Mouse (Mus musculus) hindbrain, postnatal 0 days (tissue): ENCODE data around the gene Anks1b. TPM values are rescaled to one million over a fixed set of nuclear protein-coding genes. Genes with fewer than 3 reads are reported as not detected.

Source experiments
- ATAC-seq: fragments of 200-750 bp; cut with Nextera tagmentation; 2 replicates; pipeline ENCODE4 v1.8.0; 2017; ENCODE audit warnings: mild to moderate bottlenecking, moderate TSS enrichment, moderate library complexity
- DNase-seq: peaks from one replicate; pipeline ENCODE4 v3.0.0-alpha.2; 2015; ENCODE audit warnings: low spot score
- H3K27ac ChIP-seq: fragments of 300-500 bp; sonication (generic); 2 replicates; pipeline ENCODE4 v1.5.1; 2014; ENCODE audit warnings: mild to moderate bottlenecking
- H3K27me3 ChIP-seq: fragments of 300-500 bp; sonication (generic); 2 replicates; pipeline ENCODE4 v1.6.1; 2014; ENCODE audit warnings: low read length, mixed read lengths; ENCODE audit not compliant: insufficient read depth
- H3K36me3 ChIP-seq: fragments of 300-500 bp; sonication (generic); 2 replicates; pipeline ENCODE4 v1.6.1; 2014; ENCODE audit warnings: low read length, mixed read lengths; ENCODE audit not compliant: insufficient read depth
- H3K4me1 ChIP-seq: fragments of 300-500 bp; sonication (generic); 2 replicates; pipeline ENCODE4 v1.6.1; 2014; ENCODE audit warnings: antibody characterized with exemption, low read length, mixed read lengths; ENCODE audit not compliant: insufficient read depth
- H3K4me2 ChIP-seq: fragments of 300-500 bp; sonication (generic); 2 replicates; pipeline ENCODE4 v1.6.1; 2014; ENCODE audit warnings: low read depth, mild to moderate bottlenecking, low read length, moderate library complexity, mixed read lengths
- H3K4me3 ChIP-seq: fragments of 300-500 bp; sonication (generic); 2 replicates; pipeline ENCODE4 v1.5.1; 2014; ENCODE audit warnings: low read length
- H3K9ac ChIP-seq: fragments of 300-500 bp; sonication (generic); replicated peaks from 2 replicates; pipeline ENCODE4 v1.6.1; 2014; ENCODE audit warnings: mild to moderate bottlenecking, low read length, moderate library complexity, mixed read lengths
- H3K9me3 ChIP-seq: fragments of 300-500 bp; sonication (generic); 2 replicates; pipeline ENCODE4 v1.6.1; 2016; ENCODE audit warnings: low read length, mixed read lengths
- CTCF ChIP-seq: IDR thresholded peaks from 2 replicates; pipeline ENCODE4 v1.5.1; 2016; ENCODE audit warnings: antibody characterized with exemption, control low read depth, low read depth
- WGBS: fragments of 180-500 bp; shearing (Covaris S2); extraction: QIAGEN DNeasy Blood & Tissue Kit; methylation state at CpG from one replicate; pipeline ENCODE4 v1.1.7; 2014; 5-methylcytosine and 5-hydroxymethylcytosine counted together
- polyA plus RNA-seq: library from polyadenylated mRNA; unstranded; fragments of >200 nt; fragmentation: Nextera tagmentation; extraction: Ambion mirVana; gene quantifications from 2 replicates; pipeline ENCODE4 v1.2.1, GENCODE M21; 2015
- total RNA-seq: library from RNA; depleted of rRNA; stranded (reverse); fragments of >200 nt; gene quantifications from 2 replicates; pipeline ENCODE4 v1.2.3, GENCODE M21; 2014

The Anks1b gene
- total and polyA plus RNA-seq, 2 experiments from 2014 or later, result 104 to 156 TPM

DNA sequence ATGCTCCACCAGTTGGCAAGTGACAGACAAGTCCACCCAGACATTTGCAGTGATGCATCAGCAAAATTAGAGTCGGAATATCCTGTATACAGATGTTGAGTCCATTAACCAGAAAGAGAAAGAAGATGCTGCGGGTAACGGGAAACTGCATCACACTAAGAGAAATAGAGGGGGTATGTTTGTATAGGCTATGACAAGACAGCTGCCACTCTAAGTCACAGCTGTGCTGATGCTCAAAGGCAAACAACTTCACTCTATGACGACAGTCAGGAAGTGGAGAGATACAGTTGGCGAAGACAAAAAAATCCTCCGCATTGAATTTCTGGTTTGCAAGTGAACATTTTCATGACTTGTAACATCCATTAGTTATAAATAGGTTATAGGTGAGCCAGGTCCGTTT lies 897.7 kb downstream of the Anks1b start:
- H3K4me3 ChIP-seq, result no peak overlapping the region
- ATAC-seq, result peak; percentile 41
- no peak for TF ChIP-seq CTCF
- no peaks in the 10 kb centered on the region for H3K9me3 ChIP-seq
- DNase-seq, result no peak
- H3K27ac ChIP-seq, result peak overlapping the region; percentile 11; the same call in 1 of the 2 replicates
- no peaks in the 10 kb centered on the region for H3K36me3 ChIP-seq
- WGBS, result 37% methylated on average over 7 of the region's 7 CpGs
- H3K4me1 ChIP-seq, result peaks cover 9% of the 10 kb centered on the region; the same call in 1 of the 2 replicates
- H3K9ac ChIP-seq, result no peak overlapping the region
- no peaks in the 10 kb centered on the region for H3K27me3 ChIP-seq
- 0 out of 2 replicates have a peak overlapping the region, but pooled peaks have one; percentile 7 for H3K4me2 ChIP-seq

DNA sequence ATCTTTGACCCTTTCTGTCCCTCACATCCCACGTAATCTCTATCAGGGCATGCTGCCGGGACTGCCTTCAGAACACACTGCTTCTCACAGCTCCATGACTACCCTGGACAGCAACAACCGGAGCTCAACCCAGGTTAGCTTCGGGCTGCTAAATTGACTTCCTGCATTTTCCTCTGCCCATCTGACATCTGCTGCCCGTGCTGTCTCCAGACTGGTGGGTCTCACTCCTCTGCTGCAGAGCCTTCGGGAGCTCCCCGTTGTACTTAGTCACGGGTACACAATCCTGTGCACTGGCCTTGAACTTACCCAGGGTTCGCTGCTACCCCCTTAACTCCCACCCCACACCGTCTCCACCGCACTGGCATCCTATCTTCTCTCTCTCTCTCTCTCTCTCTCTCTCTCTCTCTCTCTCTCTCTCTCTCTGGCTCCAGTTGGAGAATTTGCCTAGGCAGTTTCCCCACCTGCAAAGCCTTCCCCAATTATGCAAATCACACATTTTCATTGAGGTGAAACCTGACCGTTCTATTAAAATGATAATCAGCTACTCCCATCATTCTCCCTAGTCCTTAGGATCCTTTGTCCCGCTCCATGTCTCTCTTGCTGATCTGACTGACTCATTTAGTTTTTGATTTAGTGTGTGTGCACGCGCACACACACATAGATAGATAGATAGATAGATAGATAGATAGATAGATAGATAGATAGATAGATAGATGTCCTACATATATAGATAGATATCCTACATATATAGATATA lies 898.3 kb downstream of the Anks1b start:
- Histone ChIP-seq H3K27ac (peak overlapping the region; percentile 11; the same call in 1 of the 2 replicates), H3K27me3 (no peaks in the 10 kb centered on the region), H3K36me3 (no peaks in the 10 kb centered on the region), H3K4me1 (peaks cover 9% of the 10 kb centered on the region; the same call in 1 of the 2 replicates), H3K9me3 (no peaks in the 10 kb centered on the region), H3K4me3 (no peak overlapping the region), H3K9ac (no peak overlapping the region), H3K4me2 (peak overlapping the region; percentile 7; the same call in 1 of the 2 replicates)
- DNase-seq (no peak), ATAC-seq (peak; percentile 66)
- no peak for TF ChIP-seq CTCF
- WGBS, result 10% methylated on average over 15 of the region's 15 CpGs

DNA sequence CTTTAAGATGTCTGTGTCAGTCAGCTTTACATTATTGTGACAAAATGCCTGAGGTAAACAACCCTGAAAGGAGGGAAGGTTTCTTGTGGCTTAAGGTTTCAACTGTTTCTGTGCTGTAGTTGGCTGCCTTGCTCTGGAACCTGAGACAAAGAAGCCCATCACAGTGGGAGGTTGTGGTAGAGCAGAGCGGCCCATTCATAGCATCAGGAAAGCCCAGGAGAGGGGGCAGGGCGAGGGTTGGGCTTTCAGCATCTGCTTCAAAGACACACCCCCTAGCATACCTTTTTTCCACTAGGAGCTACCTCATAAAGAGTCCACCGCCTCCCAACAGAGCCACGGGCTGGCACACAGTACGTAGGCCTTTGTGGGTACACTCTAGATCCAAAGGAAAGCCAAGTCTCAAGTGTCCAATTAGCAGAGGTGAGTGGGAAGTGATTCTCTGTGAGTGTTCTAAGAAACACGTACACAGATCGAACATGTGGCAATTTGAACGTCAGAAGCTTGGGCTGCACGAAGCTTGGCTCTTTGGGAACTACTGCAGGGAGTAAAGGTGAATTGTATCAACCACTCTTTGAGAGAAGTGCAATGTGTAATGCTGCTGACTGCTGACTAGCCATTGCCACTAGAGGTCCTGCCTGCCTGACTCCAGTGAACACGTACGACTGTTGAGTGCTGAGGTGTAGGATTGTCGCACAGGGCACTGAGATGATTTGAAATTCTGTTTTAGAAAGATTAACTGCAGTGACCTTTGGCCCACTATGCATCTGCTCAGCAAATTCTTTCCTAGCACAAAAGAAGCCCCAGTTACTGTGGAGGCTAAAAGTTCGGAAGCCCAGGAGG lies 906.5 kb downstream of the Anks1b start:
- Histone ChIP-seq H3K4me3 (no peak overlapping the region), H3K4me2 (no peak overlapping the region), H3K4me1 (no peaks in the 10 kb centered on the region), H3K27me3 (no peaks in the 10 kb centered on the region), H3K9me3 (no peaks in the 10 kb centered on the region), H3K27ac (no peak overlapping the region), H3K36me3 (no peaks in the 10 kb centered on the region), H3K9ac (no peak overlapping the region)
- ATAC-seq (no peak), DNase-seq (peak; percentile 34)
- WGBS, result 54% methylated on average over 13 of the region's 13 CpGs
- peak; percentile 54 for TF ChIP-seq CTCF

DNA sequence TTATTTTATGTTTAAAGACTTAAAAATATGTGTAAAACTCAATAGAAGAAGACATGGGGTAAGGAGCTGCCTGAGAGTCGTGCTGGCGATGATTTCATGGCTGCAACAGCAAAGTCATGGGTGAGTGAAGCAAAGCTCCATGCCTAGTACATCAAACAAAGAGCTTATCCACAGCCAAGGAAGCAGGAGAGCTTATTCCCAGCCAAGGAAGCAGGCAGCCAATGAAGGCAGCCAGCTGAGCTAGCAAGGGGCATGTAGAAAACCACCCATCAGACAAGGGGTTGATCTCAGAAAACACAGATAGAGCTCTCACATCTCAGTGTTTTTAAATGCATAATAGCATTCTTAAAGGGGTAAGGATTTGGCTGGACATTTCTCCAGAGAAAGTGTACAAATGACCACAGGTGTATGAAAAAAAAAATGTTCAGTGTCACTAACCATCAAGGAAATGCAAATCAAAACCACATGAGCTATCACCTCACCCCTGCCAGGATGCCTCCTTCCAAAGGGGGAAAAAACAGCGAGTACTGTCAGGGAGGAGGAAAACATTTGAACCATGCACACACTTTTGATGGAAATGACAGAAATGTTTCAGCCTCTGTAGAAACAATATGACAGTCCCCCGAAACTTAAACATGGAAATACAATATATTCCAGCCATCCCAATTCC lies 911.8 kb downstream of the Anks1b start:
- Histone ChIP-seq H3K4me3 (no peak overlapping the region), H3K36me3 (no peaks in the 10 kb centered on the region), H3K9ac (no peak overlapping the region), H3K27me3 (no peaks in the 10 kb centered on the region), H3K9me3 (no peaks in the 10 kb centered on the region), H3K4me2 (no peak overlapping the region), H3K4me1 (no peaks in the 10 kb centered on the region), H3K27ac (peak overlapping the region; percentile 28)
- ATAC-seq (peak; percentile 83), DNase-seq (peak; percentile 60)
- 56% methylated on average over 4 of the region's 4 CpGs for WGBS
- no peak for TF ChIP-seq CTCF

DNA sequence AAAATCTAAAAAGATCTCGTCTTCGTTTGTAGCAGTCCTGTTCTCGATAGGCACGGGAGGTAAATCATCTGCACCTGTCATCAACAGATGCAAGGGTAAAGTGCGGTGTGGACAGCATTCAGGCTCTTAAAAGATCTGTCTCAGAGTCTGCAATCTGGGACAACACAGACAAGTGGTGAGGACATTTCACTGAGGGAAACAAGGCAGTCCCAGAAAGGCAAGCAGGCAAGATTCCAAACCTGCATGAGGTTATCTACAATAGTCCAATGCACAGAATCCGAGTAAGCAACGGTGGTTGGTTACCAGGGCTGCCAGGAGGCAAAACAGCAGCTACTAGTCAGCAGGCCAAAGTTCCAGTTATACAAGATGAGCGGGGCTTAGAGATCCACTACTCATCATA lies 912.4 kb downstream of the Anks1b start:
- peak; percentile 63; the same call in 1 of the 2 replicates for ATAC-seq

DNA sequence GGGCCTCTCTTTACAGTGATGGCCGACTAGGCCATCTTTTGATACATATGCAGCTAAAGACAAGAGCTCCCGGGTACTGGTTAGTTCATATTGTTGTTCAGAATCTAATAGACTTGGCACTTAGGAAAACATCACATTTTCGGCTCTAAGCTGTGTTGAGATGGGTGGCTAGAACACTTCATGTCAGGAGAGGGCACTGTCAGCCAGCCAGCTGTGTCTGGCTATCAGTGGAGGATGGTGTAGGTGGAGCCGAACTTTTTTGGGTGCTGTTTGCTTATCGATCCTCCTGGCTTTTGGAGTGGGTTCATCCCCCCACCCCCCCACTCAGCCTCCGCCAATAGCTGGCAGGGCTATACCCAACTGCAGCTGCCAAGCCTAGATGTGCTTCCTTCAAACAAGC lies 929.8 kb downstream of the Anks1b start:
- DNase-seq, result peak; percentile 57
- Histone ChIP-seq H3K9ac (no peak overlapping the region), H3K4me2 (no peak overlapping the region), H3K4me1 (no peaks in the 10 kb centered on the region), H3K4me3 (no peak overlapping the region), H3K36me3 (no peaks in the 10 kb centered on the region), H3K9me3 (no peaks in the 10 kb centered on the region), H3K27me3 (no peaks in the 10 kb centered on the region), H3K27ac (no peak overlapping the region)
- TF ChIP-seq CTCF, result peak; percentile 64
- ATAC-seq, result peak; percentile 40; the same call in 1 of the 2 replicates
- 50% methylated on average over 6 of the region's 6 CpGs for WGBS

More for the DNA sequence above, 912.4 kb downstream of the Anks1b start:
- WGBS, result 66% methylated on average over 8 of the region's 8 CpGs
- Histone ChIP-seq H3K4me3 (no peak overlapping the region), H3K9me3 (no peaks in the 10 kb centered on the region), H3K4me2 (no peak overlapping the region), H3K9ac (no peak overlapping the region), H3K27ac (peak overlapping the region; percentile 28), H3K4me1 (no peaks in the 10 kb centered on the region), H3K36me3 (no peaks in the 10 kb centered on the region), H3K27me3 (no peaks in the 10 kb centered on the region)
- DNase-seq, result peak; percentile 59
- TF ChIP-seq CTCF, result no peak
